Mouse (Mus musculus) midbrain, embryonic 16.5 days (tissue): ENCODE data around the gene Cd300lg. TPM values are rescaled to one million over a fixed set of nuclear protein-coding genes. Genes with fewer than 3 reads are reported as not detected.
A peak's percentile ranks its signal among the peaks of the same experiment; 100 is the strongest.

ENCODE experiments used
- ATAC-seq: fragments of 200-750 bp; cut with Nextera tagmentation; 2 replicates; pipeline ENCODE4 v1.8.0; 2017; ENCODE audit warnings: moderate TSS enrichment
- H3K27ac ChIP-seq: fragments of 300-500 bp; sonication (generic); 2 replicates; pipeline ENCODE4 v1.5.1; 2014; ENCODE audit warnings: mild to moderate bottlenecking, low read length, mixed read lengths
- H3K27me3 ChIP-seq: fragments of 300-500 bp; sonication (generic); 2 replicates; pipeline ENCODE4 v1.6.1; 2014; ENCODE audit warnings: low read depth, low read length, mixed read lengths; ENCODE audit not compliant: control insufficient read depth, insufficient read depth
- H3K36me3 ChIP-seq: fragments of 300-500 bp; sonication (generic); 2 replicates; pipeline ENCODE4 v1.6.1; 2014; ENCODE audit warnings: mild to moderate bottlenecking, low read length, moderate library complexity, mixed read lengths; ENCODE audit not compliant: control insufficient read depth, insufficient read depth
- H3K4me1 ChIP-seq: fragments of 300-500 bp; sonication (generic); 2 replicates; pipeline ENCODE4 v1.6.1; 2014; ENCODE audit warnings: mild to moderate bottlenecking, low read length, mixed read lengths; ENCODE audit not compliant: control insufficient read depth, insufficient read depth
- H3K4me2 ChIP-seq: fragments of 300-500 bp; sonication (generic); 2 replicates; pipeline ENCODE4 v1.6.1; 2014; ENCODE audit warnings: mild to moderate bottlenecking, low read length, mixed read lengths
- H3K4me3 ChIP-seq: fragments of 300-500 bp; sonication (generic); 2 replicates; pipeline ENCODE4 v1.5.1; 2014; ENCODE audit warnings: low read depth, mild to moderate bottlenecking, low read length, moderate library complexity, mixed read lengths
- H3K9ac ChIP-seq: fragments of 300-500 bp; sonication (generic); 2 replicates; pipeline ENCODE4 v1.6.1; 2014; ENCODE audit warnings: low read depth, low read length, mixed read lengths
- H3K9me3 ChIP-seq: fragments of 300-500 bp; sonication (generic); replicated peaks from 2 replicates; pipeline ENCODE4 v1.6.1; 2014; ENCODE audit warnings: mild to moderate bottlenecking, low read length, mixed read lengths; ENCODE audit not compliant: control insufficient read depth, poor library complexity, severe bottlenecking
- WGBS: fragments of 180-500 bp; shearing (Covaris S2); extraction: QIAGEN DNeasy Blood & Tissue Kit; methylation state at CpG from one replicate; pipeline ENCODE4 v1.1.7; 2014; 5-methylcytosine and 5-hydroxymethylcytosine counted together
- polyA plus RNA-seq: library from polyadenylated mRNA; unstranded; fragments of >200 nt; fragmentation: Nextera tagmentation; extraction: Ambion mirVana; gene quantifications from 2 replicates; pipeline ENCODE4 v1.2.1, GENCODE M21; 2015

The Cd300lg gene
- polyA plus RNA-seq, 1 experiment from 2014 or later, result 0.23 TPM

DNA sequence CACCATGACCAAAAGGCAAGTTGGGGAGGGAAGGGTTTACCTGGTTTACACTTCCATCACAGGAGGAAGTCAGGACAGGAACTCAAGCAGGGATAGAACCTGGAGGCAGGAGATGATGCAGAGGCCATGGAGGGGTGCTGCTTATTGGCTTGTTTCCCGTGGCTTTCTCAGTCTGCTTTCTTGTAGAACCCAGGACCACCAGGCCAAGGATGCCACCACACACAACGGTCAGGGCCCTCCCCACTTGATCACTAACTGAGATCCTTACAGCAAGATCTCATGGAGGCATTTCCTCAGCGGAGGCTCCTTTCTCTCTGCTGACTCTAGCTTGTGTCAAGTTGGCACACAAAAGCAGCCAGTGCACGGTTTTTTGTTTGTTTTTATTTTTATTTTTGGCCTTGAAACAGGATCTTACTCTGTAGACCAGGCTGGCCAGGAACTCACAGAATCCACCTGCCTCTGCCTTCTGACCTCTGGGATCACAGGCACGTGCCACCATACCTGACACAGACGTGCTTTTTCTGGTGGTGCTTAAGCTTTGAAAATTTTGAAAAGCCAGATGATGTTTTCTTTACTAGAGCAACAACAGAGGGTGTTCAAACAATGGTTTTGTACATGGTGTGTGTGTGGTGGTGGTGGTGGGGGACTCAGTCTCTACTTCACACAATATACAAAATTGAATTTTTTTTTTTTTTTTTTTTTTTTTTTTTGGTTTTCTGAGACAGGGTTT is 13.1 kb upstream of the Cd300lg start, which contains the start of gene Mpp3:
TSS of gene Mpp3 (minus strand) at position 375 of the 730 bp plus-strand sequence.
- peak within 1 kb of the TSS; percentile 86 for H3K27ac ChIP-seq
- no peak for ATAC-seq
- H3K27me3 ChIP-seq, result no peaks in the 10 kb centered on the region
- peak within 1 kb of the TSS; percentile 66 for H3K4me3 ChIP-seq
- WGBS, result 73% methylated on average over 6 of the region's 6 CpGs
- no peaks in the 10 kb centered on the region; the same call in 1 of the 2 replicates for H3K36me3 ChIP-seq
- no peaks in the 10 kb centered on the region for H3K9me3 ChIP-seq
- peaks cover 25% of the 10 kb centered on the region for H3K4me1 ChIP-seq
- H3K4me2 ChIP-seq, result peak within 1 kb of the TSS; percentile 68
- H3K9ac ChIP-seq, result peak within 1 kb of the TSS; percentile 83

DNA sequence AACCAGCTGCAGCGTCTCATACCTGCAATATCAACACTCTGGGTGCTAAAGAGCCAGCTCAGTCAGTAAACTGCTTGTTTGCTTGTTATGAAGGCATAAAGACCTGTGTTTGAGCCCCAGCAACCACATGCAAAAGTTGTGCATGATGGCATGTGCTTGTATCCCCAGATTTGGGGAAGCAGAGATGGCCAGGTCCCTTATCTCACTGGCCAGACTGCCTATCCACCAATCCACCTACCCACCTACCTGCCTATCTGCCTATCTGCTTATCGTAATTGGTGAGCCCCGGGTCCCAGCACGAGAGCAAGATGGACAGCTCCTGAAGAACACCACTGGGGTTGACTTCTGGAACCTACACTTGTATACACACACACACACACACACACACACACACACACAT is 12.0 kb upstream of the Cd300lg start:
- no peak overlapping the region for H3K27ac ChIP-seq
- peaks cover 23% of the 10 kb centered on the region for H3K4me1 ChIP-seq
- ATAC-seq, result no peak
- WGBS, result 86% methylated on average over 4 of the region's 4 CpGs
- H3K4me2 ChIP-seq, result no peak overlapping the region
- no peaks in the 10 kb centered on the region for H3K9me3 ChIP-seq
- no peaks in the 10 kb centered on the region for H3K27me3 ChIP-seq
- H3K36me3 ChIP-seq, result no peaks in the 10 kb centered on the region
- no peak overlapping the region for H3K4me3 ChIP-seq
- no peak overlapping the region for H3K9ac ChIP-seq

GRCm38 (mm10) chr11:102029966-102030365 is 11.3 kb upstream of the Cd300lg start:
- Histone ChIP-seq H3K27me3 (no peaks in the 10 kb centered on the region), H3K9ac (no peak overlapping the region), H3K9me3 (no peaks in the 10 kb centered on the region), H3K36me3 (no peaks in the 10 kb centered on the region), H3K4me3 (no peak overlapping the region), H3K4me2 (no peak overlapping the region), H3K27ac (no peak overlapping the region), H3K4me1 (peaks cover 20% of the 10 kb centered on the region)
- ATAC-seq, result no peak
- WGBS, result 25% methylated on average over 7 of the region's 7 CpGs

GRCm38 (mm10) chr11:102031149-102031548 is 10.2 kb upstream of the Cd300lg start:
- 78% methylated on average over 7 of the region's 7 CpGs for WGBS
- H3K4me1 ChIP-seq, result peaks cover 10% of the 10 kb centered on the region

GRCm38 (mm10) chr11:102033055-102033591 is 8.2 kb upstream of the Cd300lg start:
- Histone ChIP-seq H3K27me3 (no peaks in the 10 kb centered on the region), H3K27ac (no peak overlapping the region), H3K4me3 (no peak overlapping the region), H3K36me3 (no peaks in the 10 kb centered on the region), H3K4me1 (peaks cover 6% of the 10 kb centered on the region), H3K4me2 (no peak overlapping the region), H3K9me3 (no peaks in the 10 kb centered on the region), H3K9ac (no peak overlapping the region)
- ATAC-seq, result no peak
- 95% methylated on average over 12 of the region's 12 CpGs for WGBS

More at GRCm38 (mm10) chr11:102031149-102031548, 10.2 kb upstream of the Cd300lg start:
- no peaks in the 10 kb centered on the region for H3K27me3 ChIP-seq
- H3K4me3 ChIP-seq, result no peak overlapping the region
- no peak overlapping the region for H3K9ac ChIP-seq
- no peaks in the 10 kb centered on the region for H3K36me3 ChIP-seq
- no peaks in the 10 kb centered on the region for H3K9me3 ChIP-seq
- no peak overlapping the region for H3K4me2 ChIP-seq
- ATAC-seq, result no peak
- no peak overlapping the region for H3K27ac ChIP-seq

- Histone ChIP-seq H3K9me3 (no peaks in the 10 kb centered on the region), H3K4me2 (no peak overlapping the region), H3K36me3 (no peaks in the 10 kb centered on the region), H3K27me3 (no peaks in the 10 kb centered on the region), H3K4me3 (no peak overlapping the region), H3K27ac (no peak overlapping the region), H3K4me1 (0 out of 2 replicates have a peak, but pooled peaks cover 2% of the 10 kb centered on the region), H3K9ac (no peak overlapping the region)
- ATAC-seq, result no peak
- WGBS, result 46% methylated on average over 8 of the region's 8 CpGs
Observed at GRCm38 (mm10) chr11:102034887-102035286, 6.4 kb upstream of the Cd300lg start.

DNA sequence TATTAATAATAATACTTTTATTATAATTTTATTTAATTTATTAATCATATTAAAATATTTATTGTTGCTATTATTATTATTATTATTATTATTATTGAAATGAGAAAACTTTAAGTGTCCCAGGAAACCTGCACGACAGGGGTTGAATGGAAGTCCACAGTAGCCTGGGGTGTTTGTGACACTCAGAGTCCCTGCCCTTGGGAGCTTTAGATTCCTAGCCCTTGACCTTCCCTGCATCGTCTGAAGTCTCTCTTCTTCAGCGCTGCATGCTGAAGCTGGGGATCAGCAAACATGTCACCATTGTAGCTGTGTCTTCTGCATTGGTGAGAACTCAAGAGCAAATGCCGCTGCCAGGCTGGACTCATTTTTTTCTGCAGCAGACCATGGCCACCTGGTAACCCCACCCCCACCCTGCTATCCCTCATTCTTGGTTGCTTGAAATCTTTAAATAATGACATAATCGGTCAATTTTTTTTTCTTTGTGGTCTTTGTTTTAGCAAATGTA is 5.8 kb upstream of the Cd300lg start:
- Histone ChIP-seq H3K36me3 (no peaks in the 10 kb centered on the region), H3K9me3 (no peaks in the 10 kb centered on the region), H3K4me1 (0 out of 2 replicates have a peak, but pooled peaks cover 2% of the 10 kb centered on the region), H3K27me3 (no peaks in the 10 kb centered on the region), H3K4me2 (no peak overlapping the region), H3K4me3 (no peak overlapping the region), H3K27ac (no peak overlapping the region), H3K9ac (no peak overlapping the region)
- ATAC-seq, result no peak
- 75% methylated on average over 5 of the region's 5 CpGs for WGBS

- ATAC-seq, result no peak
Observed at GRCm38 (mm10) chr11:102036336-102036735, 5.0 kb upstream of the Cd300lg start.

GRCm38 (mm10) chr11:102037789-102038188 is 3.5 kb upstream of the Cd300lg start:
- 79% methylated on average over 6 of the region's 6 CpGs for WGBS
- H3K9me3 ChIP-seq, result no peaks in the 10 kb centered on the region
- no peak for ATAC-seq

More at GRCm38 (mm10) chr11:102036336-102036735, 5.0 kb upstream of the Cd300lg start:
- H3K27me3 ChIP-seq, result no peaks in the 10 kb centered on the region
- H3K36me3 ChIP-seq, result no peaks in the 10 kb centered on the region
- no peak overlapping the region for H3K4me3 ChIP-seq
- no peak overlapping the region for H3K9ac ChIP-seq
- WGBS, result 84% methylated on average over 7 of the region's 7 CpGs
- no peaks in the 10 kb centered on the region for H3K9me3 ChIP-seq
- H3K27ac ChIP-seq, result no peak overlapping the region
- H3K4me2 ChIP-seq, result no peak overlapping the region
- 0 out of 2 replicates have a peak, but pooled peaks cover 2% of the 10 kb centered on the region for H3K4me1 ChIP-seq

More at GRCm38 (mm10) chr11:102037789-102038188, 3.5 kb upstream of the Cd300lg start:
- Histone ChIP-seq H3K4me3 (no peak overlapping the region), H3K36me3 (no peaks in the 10 kb centered on the region), H3K27me3 (no peaks in the 10 kb centered on the region), H3K9ac (no peak overlapping the region), H3K4me2 (no peak overlapping the region), H3K4me1 (0 out of 2 replicates have a peak, but pooled peaks cover 2% of the 10 kb centered on the region), H3K27ac (no peak overlapping the region)
